Mouse (Mus musculus): Measurements from ENCODE around the gene Palm2.

- TF ChIP-seq CTCF (IDR thresholded peaks at IDR 0.05; ENCODE audit: control insufficient read depth, insufficient read depth, low read length) (no peak), POLR2A (IDR thresholded peaks at IDR 0.05; ENCODE audit: borderline replicate concordance, control insufficient read depth, low read depth, low read length) (no peak)
Measured at GRCm38 (mm10) chr4:57612716-57613115, 178.7 kb downstream of the Palm2 start.
